Mouse (Mus musculus) midbrain, embryonic 16.5 days (tissue): ENCODE measurements at regions not wholly inside any gene's neighbourhood (a gene's known extent, or its start where the extent isn't known, plus 50 kb on each side); places are given as distances from the start of the nearest gene placed in this dataset.

Experiments used
- ATAC-seq: fragments of 200-750 bp; cut with Nextera tagmentation; 2 replicates; pipeline ENCODE4 v1.8.0; 2017; ENCODE audit warnings: moderate TSS enrichment
- H3K27ac ChIP-seq: fragments of 300-500 bp; sonication (generic); 2 replicates; pipeline ENCODE4 v1.5.1; 2014; ENCODE audit warnings: mild to moderate bottlenecking, low read length, mixed read lengths
- H3K27me3 ChIP-seq: fragments of 300-500 bp; sonication (generic); 2 replicates; pipeline ENCODE4 v1.6.1; 2014; ENCODE audit warnings: low read depth, low read length, mixed read lengths; ENCODE audit not compliant: control insufficient read depth, insufficient read depth
- H3K36me3 ChIP-seq: fragments of 300-500 bp; sonication (generic); 2 replicates; pipeline ENCODE4 v1.6.1; 2014; ENCODE audit warnings: mild to moderate bottlenecking, low read length, moderate library complexity, mixed read lengths; ENCODE audit not compliant: control insufficient read depth, insufficient read depth
- H3K4me1 ChIP-seq: fragments of 300-500 bp; sonication (generic); 2 replicates; pipeline ENCODE4 v1.6.1; 2014; ENCODE audit warnings: mild to moderate bottlenecking, low read length, mixed read lengths; ENCODE audit not compliant: control insufficient read depth, insufficient read depth
- H3K4me2 ChIP-seq: fragments of 300-500 bp; sonication (generic); 2 replicates; pipeline ENCODE4 v1.6.1; 2014; ENCODE audit warnings: mild to moderate bottlenecking, low read length, mixed read lengths
- H3K4me3 ChIP-seq: fragments of 300-500 bp; sonication (generic); 2 replicates; pipeline ENCODE4 v1.5.1; 2014; ENCODE audit warnings: low read depth, mild to moderate bottlenecking, low read length, moderate library complexity, mixed read lengths
- H3K9ac ChIP-seq: fragments of 300-500 bp; sonication (generic); 2 replicates; pipeline ENCODE4 v1.6.1; 2014; ENCODE audit warnings: low read depth, low read length, mixed read lengths
- H3K9me3 ChIP-seq: fragments of 300-500 bp; sonication (generic); replicated peaks from 2 replicates; pipeline ENCODE4 v1.6.1; 2014; ENCODE audit warnings: mild to moderate bottlenecking, low read length, mixed read lengths; ENCODE audit not compliant: control insufficient read depth, poor library complexity, severe bottlenecking
- WGBS: fragments of 180-500 bp; shearing (Covaris S2); extraction: QIAGEN DNeasy Blood & Tissue Kit; methylation state at CpG from one replicate; pipeline ENCODE4 v1.1.7; 2014; 5-methylcytosine and 5-hydroxymethylcytosine counted together

GRCm38 (mm10) chr9:115600228-115600627 lies 290.0 kb upstream of the Stt3b start:
- H3K4me2 ChIP-seq: no peak overlapping the region
- no peaks in the 10 kb centered on the region for H3K9me3 ChIP-seq
- no peak overlapping the region for H3K27ac ChIP-seq
- H3K4me3 ChIP-seq: no peak overlapping the region
- no peaks in the 10 kb centered on the region for H3K36me3 ChIP-seq
- H3K27me3 ChIP-seq: no peaks in the 10 kb centered on the region
- H3K4me1 ChIP-seq: peaks cover 2% of the 10 kb centered on the region
- ATAC-seq: no peak
- 83% methylated on average over 9 of the region's 9 CpGs for WGBS
- H3K9ac ChIP-seq: no peak overlapping the region

- Histone ChIP-seq H3K4me2 (no peak overlapping the region), H3K9me3 (no peaks in the 10 kb centered on the region), H3K9ac (no peak overlapping the region), H3K27me3 (no peaks in the 10 kb centered on the region), H3K36me3 (no peaks in the 10 kb centered on the region), H3K4me1 (peaks cover 4% of the 10 kb centered on the region), H3K27ac (no peak overlapping the region), H3K4me3 (no peak overlapping the region)
- 87% methylated on average over 2 of the region's 2 CpGs for WGBS
- no peak for ATAC-seq
Measured at GRCm38 (mm10) chr9:115600826-115601225, 290.6 kb upstream of the Stt3b start.

- WGBS: 96% methylated on average over 7 of the region's 7 CpGs
Measured at GRCm38 (mm10) chr9:115602772-115603171, 292.6 kb upstream of the Stt3b start.

GRCm38 (mm10) chr9:115604450-115604849 lies 294.2 kb upstream of the Stt3b start:
- no peaks in the 10 kb centered on the region for H3K9me3 ChIP-seq
- 29% methylated on average over 3 of the region's 3 CpGs for WGBS
- peak overlapping the region; percentile 66; the same call in 1 of the 2 replicates for H3K27ac ChIP-seq
- ATAC-seq: peak; percentile 91
- H3K4me3 ChIP-seq: no peak overlapping the region
- no peaks in the 10 kb centered on the region for H3K36me3 ChIP-seq
- peaks cover 4% of the 10 kb centered on the region for H3K4me1 ChIP-seq
- H3K9ac ChIP-seq: no peak overlapping the region
- H3K4me2 ChIP-seq: no peak overlapping the region
- H3K27me3 ChIP-seq: no peaks in the 10 kb centered on the region

More at GRCm38 (mm10) chr9:115602772-115603171, 292.6 kb upstream of the Stt3b start:
- Histone ChIP-seq H3K27ac (no peak overlapping the region), H3K9ac (no peak overlapping the region), H3K4me2 (no peak overlapping the region), H3K4me1 (peaks cover 4% of the 10 kb centered on the region), H3K36me3 (no peaks in the 10 kb centered on the region), H3K27me3 (no peaks in the 10 kb centered on the region), H3K9me3 (no peaks in the 10 kb centered on the region), H3K4me3 (no peak overlapping the region)
- ATAC-seq: no peak

GRCm38 (mm10) chr9:115604968-115605682 lies 294.9 kb upstream of the Stt3b start:
- 37% methylated on average over 14 of the region's 14 CpGs for WGBS
- ATAC-seq: peak; percentile 85
- Histone ChIP-seq H3K4me1 (peaks cover 4% of the 10 kb centered on the region), H3K9ac (no peak overlapping the region), H3K36me3 (no peaks in the 10 kb centered on the region), H3K9me3 (no peaks in the 10 kb centered on the region), H3K27ac (peak overlapping the region; percentile 66), H3K4me3 (no peak overlapping the region), H3K4me2 (no peak overlapping the region), H3K27me3 (no peaks in the 10 kb centered on the region)

- H3K36me3 ChIP-seq: no peaks in the 10 kb centered on the region
- H3K4me1 ChIP-seq: peaks cover 4% of the 10 kb centered on the region
- no peak overlapping the region for H3K9ac ChIP-seq
- no peak for ATAC-seq
- 80% methylated on average over 2 of the region's 2 CpGs for WGBS
- H3K4me3 ChIP-seq: no peak overlapping the region
- H3K9me3 ChIP-seq: no peaks in the 10 kb centered on the region
- no peak overlapping the region for H3K4me2 ChIP-seq
- no peaks in the 10 kb centered on the region for H3K27me3 ChIP-seq
- H3K27ac ChIP-seq: no peak overlapping the region
Measured at GRCm38 (mm10) chr9:115607961-115608360, 297.7 kb upstream of the Stt3b start.

GRCm38 (mm10) chr9:115608377-115608776 lies 298.2 kb upstream of the Stt3b start:
- H3K36me3 ChIP-seq: no peaks in the 10 kb centered on the region
- no peak for ATAC-seq
- H3K9me3 ChIP-seq: no peaks in the 10 kb centered on the region
- no peak overlapping the region for H3K4me2 ChIP-seq
- 92% methylated on average over 5 of the region's 5 CpGs for WGBS
- H3K4me3 ChIP-seq: no peak overlapping the region
- peaks cover 4% of the 10 kb centered on the region for H3K4me1 ChIP-seq
- H3K9ac ChIP-seq: no peak overlapping the region
- H3K27me3 ChIP-seq: no peaks in the 10 kb centered on the region
- no peak overlapping the region for H3K27ac ChIP-seq

GRCm38 (mm10) chr9:115609904-115610303 lies 299.4 kb upstream of the Gadl1 start:
- Histone ChIP-seq H3K9me3 (no peaks in the 10 kb centered on the region), H3K27me3 (no peaks in the 10 kb centered on the region), H3K9ac (no peak overlapping the region), H3K4me1 (peaks cover 4% of the 10 kb centered on the region), H3K4me3 (no peak overlapping the region), H3K27ac (no peak overlapping the region), H3K36me3 (no peaks in the 10 kb centered on the region), H3K4me2 (no peak overlapping the region)
- ATAC-seq: no peak
- 88% methylated on average over 5 of the region's 5 CpGs for WGBS

- 84% methylated on average over 5 of the region's 5 CpGs for WGBS
- H3K4me2 ChIP-seq: no peak overlapping the region
Measured at GRCm38 (mm10) chr9:115611713-115612112, 297.5 kb upstream of the Gadl1 start.

More at GRCm38 (mm10) chr9:115611713-115612112, 297.5 kb upstream of the Gadl1 start:
- Histone ChIP-seq H3K36me3 (no peaks in the 10 kb centered on the region), H3K4me1 (no peaks in the 10 kb centered on the region), H3K27ac (no peak overlapping the region), H3K27me3 (no peaks in the 10 kb centered on the region), H3K4me3 (no peak overlapping the region), H3K9ac (no peak overlapping the region), H3K9me3 (no peaks in the 10 kb centered on the region)
- ATAC-seq: no peak
